Mouse (Mus musculus) left cerebral cortex, adult 6 months (tissue): ENCODE measurements around the gene Trim43c. TPM values are rescaled to one million over a fixed set of nuclear protein-coding genes. Genes with fewer than 3 reads are reported as not detected.

Experiments
- long read RNA-seq, 2 experiments: library from polyadenylated mRNA; unstranded; transcript quantifications; one replicate each; pipeline ENCODE4 v2.0.0; 2019 to 2020
- polyA plus RNA-seq: library from polyadenylated mRNA; unstranded; fragments of <200 nt; fragmentation: Nextera tagmentation; gene quantifications from 2 replicates; pipeline ENCODE4 v1.2.3, GENCODE M21; 2021

Gene Trim43c
- not detected in 2 replicates for polyA plus RNA-seq
- long read RNA-seq, experiment 1 = 0 reads
- long read RNA-seq, experiment 2 = 0 reads

GRCm38 (mm10) chr9:88838864-88839263, at the start of gene Trim43c:
Gene Trim43c (plus strand): TSS chr9:88839164.

Other genes with a start within 250 kb of the Trim43c start
- gene Mthfsl, start 118.9 kb upstream of the Trim43c start, polyA plus RNA-seq = 82.1 and 95.7 TPM in 2 replicates
- 0.31 and 0.55 TPM in 2 replicates for gene Bcl2a1d, start 107.2 kb upstream of the Trim43c start, polyA plus RNA-seq
- gene Bcl2a1a, start 117.7 kb downstream of the Trim43c start, polyA plus RNA-seq = 1.1 and 1.5 TPM in 2 replicates